Mouse (Mus musculus): ENCODE results near the gene Fhdc1. TPM values are rescaled to one million over a fixed set of nuclear protein-coding genes. Genes with fewer than 3 reads are reported as not detected.

Fhdc1 gene
- polyA plus RNA-seq, 1 experiment from 2014 or later, result 59.2 TPM

GRCm38 (mm10) chr3:84432797-84433445 is 47.3 kb downstream of the Fhdc1 start:
- ATAC-seq (ENCODE audit: low read depth), result no peak
- H3K27me3 ChIP-seq (ENCODE audit: control insufficient read depth, insufficient read depth, low read depth, low read length), result peaks cover 6% of the 10 kb centered on the region
- no peaks in the 10 kb centered on the region for H3K9me3 ChIP-seq (replicated peaks; ENCODE audit: control insufficient read depth, low read length)

GRCm38 (mm10) chr3:84431257-84431656 is 49.0 kb downstream of the Fhdc1 start:
- H3K4me3 ChIP-seq (ENCODE audit: low read depth, low read length), result no peak overlapping the region
- no peak overlapping the region for H3K27ac ChIP-seq (ENCODE audit: low read length)
- 74% methylated on average over 5 of the region's 5 CpGs for WGBS (ENCODE audit: insufficient replicate concordance)
- no peak overlapping the region for H3K4me2 ChIP-seq (ENCODE audit: low read depth, low read length)
- peaks cover 5% of the 10 kb centered on the region; the same call in 1 of the 2 replicates for H3K4me1 ChIP-seq (ENCODE audit: control insufficient read depth, low read depth, low read length)
- H3K9ac ChIP-seq (ENCODE audit: low read depth, low read length), result no peak overlapping the region
- peaks cover 3% of the 10 kb centered on the region for H3K27me3 ChIP-seq (ENCODE audit: control insufficient read depth, insufficient read depth, low read depth, low read length)
- no peak for ATAC-seq (ENCODE audit: low read depth)
- H3K36me3 ChIP-seq (ENCODE audit: control insufficient read depth, insufficient read depth), result no peaks in the 10 kb centered on the region
- no peaks in the 10 kb centered on the region for H3K9me3 ChIP-seq (replicated peaks; ENCODE audit: control insufficient read depth, low read length)

More at GRCm38 (mm10) chr3:84432797-84433445, 47.3 kb downstream of the Fhdc1 start:
- H3K4me2 ChIP-seq (ENCODE audit: low read depth, low read length), result no peak overlapping the region
- H3K27ac ChIP-seq (ENCODE audit: low read length), result no peak overlapping the region
- peaks cover 5% of the 10 kb centered on the region; the same call in 1 of the 2 replicates for H3K4me1 ChIP-seq (ENCODE audit: control insufficient read depth, low read depth, low read length)
- no peaks in the 10 kb centered on the region for H3K36me3 ChIP-seq (ENCODE audit: control insufficient read depth, insufficient read depth)
- H3K4me3 ChIP-seq (ENCODE audit: low read depth, low read length), result no peak overlapping the region
- WGBS (ENCODE audit: insufficient replicate concordance), result 66% methylated on average over 10 of the region's 10 CpGs
- H3K9ac ChIP-seq (ENCODE audit: low read depth, low read length), result no peak overlapping the region

- no peaks in the 10 kb centered on the region; the same call in 1 of the 2 replicates for H3K27me3 ChIP-seq (ENCODE audit: control insufficient read depth, insufficient read depth, low read depth, low read length)
- no peaks in the 10 kb centered on the region for H3K4me1 ChIP-seq (ENCODE audit: control insufficient read depth, low read depth, low read length)
- H3K4me2 ChIP-seq (ENCODE audit: low read depth, low read length), result no peak overlapping the region
- no peak for ATAC-seq (ENCODE audit: low read depth)
- no peak overlapping the region for H3K4me3 ChIP-seq (ENCODE audit: low read depth, low read length)
- no peaks in the 10 kb centered on the region for H3K36me3 ChIP-seq (ENCODE audit: control insufficient read depth, insufficient read depth)
- H3K27ac ChIP-seq (ENCODE audit: low read length), result no peak overlapping the region
- H3K9me3 ChIP-seq (replicated peaks; ENCODE audit: control insufficient read depth, low read length), result no peaks in the 10 kb centered on the region
- no peak overlapping the region for H3K9ac ChIP-seq (ENCODE audit: low read depth, low read length)
- WGBS (ENCODE audit: insufficient replicate concordance), result 18% methylated on average over 2 of the region's 2 CpGs
Measured at GRCm38 (mm10) chr3:84430152-84430551, 50.1 kb downstream of the Fhdc1 start.

- H3K27ac ChIP-seq (ENCODE audit: low read length), result no peak overlapping the region
- H3K9ac ChIP-seq (ENCODE audit: low read depth, low read length), result no peak overlapping the region
- no peak overlapping the region for H3K4me3 ChIP-seq (ENCODE audit: low read depth, low read length)
- ATAC-seq (ENCODE audit: low read depth), result peak; percentile 50
- whole genome bisulfite sequencing (ENCODE audit: insufficient replicate concordance), result 77% methylated on average over 12 of the region's 12 CpGs
- H3K4me2 ChIP-seq (ENCODE audit: low read depth, low read length), result no peak overlapping the region
- H3K27me3 ChIP-seq (ENCODE audit: control insufficient read depth, insufficient read depth, low read depth, low read length), result no peaks in the 10 kb centered on the region; the same call in none of the 2 replicates
- H3K36me3 ChIP-seq (ENCODE audit: control insufficient read depth, insufficient read depth), result no peaks in the 10 kb centered on the region
- H3K4me1 ChIP-seq (ENCODE audit: control insufficient read depth, low read depth, low read length), result no peaks in the 10 kb centered on the region
- H3K9me3 ChIP-seq (replicated peaks; ENCODE audit: control insufficient read depth, low read length), result no peaks in the 10 kb centered on the region
Measured at GRCm38 (mm10) chr3:84428994-84429725, 51.1 kb downstream of the Fhdc1 start.

- H3K36me3 ChIP-seq (ENCODE audit: control insufficient read depth, insufficient read depth), result no peaks in the 10 kb centered on the region
- no peaks in the 10 kb centered on the region for H3K4me1 ChIP-seq (ENCODE audit: control insufficient read depth, low read depth, low read length)
- H3K27me3 ChIP-seq (ENCODE audit: control insufficient read depth, insufficient read depth, low read depth, low read length), result no peaks in the 10 kb centered on the region; the same call in none of the 2 replicates
- no peak overlapping the region for H3K4me2 ChIP-seq (ENCODE audit: low read depth, low read length)
- H3K9ac ChIP-seq (ENCODE audit: low read depth, low read length), result no peak overlapping the region
- ATAC-seq (ENCODE audit: low read depth), result no peak
- no peak overlapping the region for H3K4me3 ChIP-seq (ENCODE audit: low read depth, low read length)
- 54% methylated on average over 5 of the region's 5 CpGs for WGBS (ENCODE audit: insufficient replicate concordance)
- no peak overlapping the region for H3K27ac ChIP-seq (ENCODE audit: low read length)
- H3K9me3 ChIP-seq (replicated peaks; ENCODE audit: control insufficient read depth, low read length), result no peaks in the 10 kb centered on the region
Measured at GRCm38 (mm10) chr3:84427779-84428178, 52.5 kb downstream of the Fhdc1 start.

GRCm38 (mm10) chr3:84422340-84422739 is 57.9 kb downstream of the Fhdc1 start:
- Histone ChIP-seq H3K27me3 (ENCODE audit: control insufficient read depth, insufficient read depth, low read depth, low read length) (no peaks in the 10 kb centered on the region; the same call in none of the 2 replicates), H3K27ac (ENCODE audit: low read length) (no peak overlapping the region), H3K4me3 (ENCODE audit: low read depth, low read length) (no peak overlapping the region), H3K9ac (ENCODE audit: low read depth, low read length) (no peak overlapping the region), H3K4me1 (ENCODE audit: control insufficient read depth, low read depth, low read length) (no peaks in the 10 kb centered on the region), H3K9me3 (replicated peaks; ENCODE audit: control insufficient read depth, low read length) (no peaks in the 10 kb centered on the region), H3K36me3 (ENCODE audit: control insufficient read depth, insufficient read depth) (no peaks in the 10 kb centered on the region), H3K4me2 (ENCODE audit: low read depth, low read length) (no peak overlapping the region)
- ATAC-seq (ENCODE audit: low read depth), result no peak
- 45% methylated on average over 5 of the region's 5 CpGs for WGBS (ENCODE audit: insufficient replicate concordance)

GRCm38 (mm10) chr3:84413868-84414267 is 66.4 kb downstream of the Fhdc1 start:
- Histone ChIP-seq H3K9ac (ENCODE audit: low read depth, low read length) (peak overlapping the region; percentile 30), H3K4me2 (ENCODE audit: low read depth, low read length) (peak overlapping the region; percentile 12; the same call in 1 of the 2 replicates)

GRCm38 (mm10) chr3:84412920-84413319 is 67.3 kb downstream of the Fhdc1 start:
- ATAC-seq (ENCODE audit: low read depth), result peak; percentile 46
- Histone ChIP-seq H3K9ac (ENCODE audit: low read depth, low read length) (0 out of 2 replicates have a peak overlapping the region, but pooled peaks have one; percentile 13), H3K4me3 (ENCODE audit: low read depth, low read length) (no peak overlapping the region), H3K27ac (ENCODE audit: low read length) (no peak overlapping the region), H3K9me3 (replicated peaks; ENCODE audit: control insufficient read depth, low read length) (no peaks in the 10 kb centered on the region), H3K4me1 (ENCODE audit: control insufficient read depth, low read depth, low read length) (peaks cover 34% of the 10 kb centered on the region), H3K27me3 (ENCODE audit: control insufficient read depth, insufficient read depth, low read depth, low read length) (no peaks in the 10 kb centered on the region), H3K36me3 (ENCODE audit: control insufficient read depth, insufficient read depth) (no peaks in the 10 kb centered on the region), H3K4me2 (ENCODE audit: low read depth, low read length) (peak overlapping the region; percentile 12)
- WGBS (ENCODE audit: insufficient replicate concordance), result 15% methylated on average over 5 of the region's 5 CpGs

More at GRCm38 (mm10) chr3:84413868-84414267, 66.4 kb downstream of the Fhdc1 start:
- WGBS (ENCODE audit: insufficient replicate concordance), result 12% methylated on average over 4 of the region's 4 CpGs
- ATAC-seq (ENCODE audit: low read depth), result peak; percentile 69
- Histone ChIP-seq H3K27me3 (ENCODE audit: control insufficient read depth, insufficient read depth, low read depth, low read length) (no peaks in the 10 kb centered on the region), H3K36me3 (ENCODE audit: control insufficient read depth, insufficient read depth) (no peaks in the 10 kb centered on the region), H3K4me1 (ENCODE audit: control insufficient read depth, low read depth, low read length) (peaks cover 31% of the 10 kb centered on the region), H3K9me3 (replicated peaks; ENCODE audit: control insufficient read depth, low read length) (no peaks in the 10 kb centered on the region), H3K27ac (ENCODE audit: low read length) (peak overlapping the region; percentile 49), H3K4me3 (ENCODE audit: low read depth, low read length) (no peak overlapping the region)

GRCm38 (mm10) chr3:84409474-84409862 is 70.8 kb downstream of the Fhdc1 start:
- no peak overlapping the region for H3K4me2 ChIP-seq (ENCODE audit: low read depth, low read length)
- no peaks in the 10 kb centered on the region for H3K9me3 ChIP-seq (replicated peaks; ENCODE audit: control insufficient read depth, low read length)
- H3K27ac ChIP-seq (ENCODE audit: low read length), result no peak overlapping the region
- peaks cover 34% of the 10 kb centered on the region for H3K4me1 ChIP-seq (ENCODE audit: control insufficient read depth, low read depth, low read length)
- H3K36me3 ChIP-seq (ENCODE audit: control insufficient read depth, insufficient read depth), result no peaks in the 10 kb centered on the region
- whole genome bisulfite sequencing (ENCODE audit: insufficient replicate concordance), result 77% methylated on average over 3 of the region's 3 CpGs
- H3K9ac ChIP-seq (ENCODE audit: low read depth, low read length), result peak overlapping the region; percentile 11; the same call in 1 of the 2 replicates
- no peaks in the 10 kb centered on the region; the same call in 1 of the 2 replicates for H3K27me3 ChIP-seq (ENCODE audit: control insufficient read depth, insufficient read depth, low read depth, low read length)
- no peak for ATAC-seq (ENCODE audit: low read depth)
- no peak overlapping the region for H3K4me3 ChIP-seq (ENCODE audit: low read depth, low read length)
